Mouse (Mus musculus) E14TG2a.4 (cell line): ENCODE data around the gene Prkn.

Source experiments
- CTCF ChIP-seq: conservative IDR thresholded peaks from 2 replicates; pipeline ENCODE4 v1.5.1; 2014; ENCODE audit warnings: low read length
- POU5F1 ChIP-seq: IDR thresholded peaks from 2 replicates; pipeline ENCODE4 v1.6.1; 2014; ENCODE audit warnings: low read length, borderline replicate concordance

DNA sequence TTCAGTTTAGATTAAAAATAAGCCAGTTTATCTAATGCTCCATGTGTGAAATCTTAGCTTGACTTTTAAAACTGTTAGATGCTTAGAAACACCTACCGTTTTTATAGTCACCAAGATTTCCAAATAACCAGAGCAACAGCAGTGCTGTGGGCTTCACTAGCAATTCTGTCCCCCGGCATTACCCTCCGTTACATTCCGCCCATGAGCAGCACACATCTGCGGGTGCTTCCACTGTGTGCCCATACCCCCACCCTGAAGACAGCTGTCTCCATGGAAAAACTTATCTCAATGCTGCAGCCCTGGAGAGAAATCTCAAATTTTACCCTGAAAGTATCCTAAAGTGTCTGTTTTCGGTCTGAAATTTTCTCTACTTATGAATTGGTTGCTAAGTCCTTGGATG, 839.5 kb downstream of the Prkn start:
- TF ChIP-seq CTCF = no peak
- TF ChIP-seq POU5F1 = no peak
